Mouse (Mus musculus) heart, adult 2 months (tissue): ENCODE results near the gene Vmn1r36. TPM values are rescaled to one million over a fixed set of nuclear protein-coding genes. Genes with fewer than 3 reads are reported as not detected.
"Not testable (repeated sequence)": the region's sequence is repeated elsewhere in the genome, so short reads cannot be mapped to it uniquely, and the experiment has no call there.

Experiments
- DNase-seq, 2 experiments: peaks; one replicate each; pipeline ENCODE4 v3.0.0; 2021
- H3K27ac ChIP-seq: fragments of 200-600 bp; 2 replicates; pipeline ENCODE4 v1.8.1; 2022
- H3K27me3 ChIP-seq: fragments of 200-500 bp; 2 replicates; pipeline ENCODE4 v1.6.1; 2012; ENCODE audit warnings: mild to moderate bottlenecking, low read length, inconsistent platforms, mixed read lengths; ENCODE audit not compliant: control insufficient read depth, insufficient read depth
- H3K36me3 ChIP-seq: fragments of 200-500 bp; 2 replicates; pipeline ENCODE4 v1.6.1; 2012; ENCODE audit warnings: low read length, inconsistent platforms; ENCODE audit not compliant: control insufficient read depth, insufficient read depth
- H3K4me1 ChIP-seq: fragments of 200-500 bp; 2 replicates; pipeline ENCODE4 v1.6.1; 2011; ENCODE audit warnings: low read length; ENCODE audit not compliant: control insufficient read depth, insufficient read depth
- H3K4me3 ChIP-seq: fragments of 200-600 bp; 2 replicates; pipeline ENCODE4 v1.8.1; 2022
- H3K79me2 ChIP-seq: fragments of 200-500 bp; replicated peaks from 2 replicates; pipeline ENCODE4 v1.6.1; 2012; ENCODE audit warnings: mild to moderate bottlenecking, inconsistent platforms, low read length, moderate library complexity, mixed read lengths; ENCODE audit not compliant: control insufficient read depth, insufficient read depth
- H3K9ac ChIP-seq: fragments of 200-500 bp; 2 replicates; pipeline ENCODE4 v1.6.1; 2012; ENCODE audit warnings: low read depth, mild to moderate bottlenecking, control low read depth, inconsistent platforms, low read length, mixed read lengths
- CTCF ChIP-seq: fragments of 200-600 bp; IDR thresholded peaks from 2 replicates; pipeline ENCODE4 v1.8.1; 2022; ENCODE audit warnings: antibody characterized with exemption, mild to moderate bottlenecking, moderate library complexity
- EP300 ChIP-seq: fragments of 200-500 bp; IDR thresholded peaks from 2 replicates; pipeline ENCODE4 v1.6.1; 2011; ENCODE audit warnings: low read depth, low read length, control low read depth; ENCODE audit not compliant: insufficient read depth
- POLR2A ChIP-seq: fragments of 200-500 bp; IDR thresholded peaks from 2 replicates; pipeline ENCODE4 v1.6.1; 2011; ENCODE audit warnings: mild to moderate bottlenecking, low read depth, low read length, control low read depth; ENCODE audit not compliant: insufficient read depth
- WGBS: fragments of 180-500 bp; shearing (Covaris S2); methylation state at CpG from one replicate; pipeline ENCODE4 v1.1.7; 2018; 5-methylcytosine and 5-hydroxymethylcytosine counted together
- intact Hi-C: fragments of 180-260 bp; cut with DNase I; formaldehyde crosslinking; loops from one replicate; pipeline ENCODE4 v1.15.1; 2025
- long read RNA-seq: library from polyadenylated mRNA; stranded (forward); transcript quantifications from one replicate; pipeline ENCODE4 v2.0.0, GENCODE M21; 2021
- polyA plus RNA-seq: library from polyadenylated mRNA; depleted of rRNA; stranded (reverse); fragments of >200 nt; gene quantifications from 2 replicates; pipeline ENCODE4 v1.2.3, GENCODE M21; 2012; rRNA removed
- total RNA-seq, 2 experiments: library from RNA; stranded (reverse); gene quantifications; 2 replicates each; pipeline ENCODE4 v1.2.3; 2021

The Vmn1r36 gene
- total RNA-seq (not detected), polyA plus RNA-seq (not detected in 2 replicates)
- long read RNA-seq, result 0 reads

- 57% methylated on average over 2 of the region's 2 CpGs for WGBS
- H3K4me1 ChIP-seq, H3K4me3 ChIP-seq, intact Hi-C loops, H3K27me3 ChIP-seq, DNase-seq, H3K27ac ChIP-seq, H3K36me3 ChIP-seq, H3K9ac ChIP-seq, H3K79me2 ChIP-seq: not testable (repeated sequence)
These were observed at the start of gene Vmn1r36 for GRCm38 (mm10) chr6:66719068-66719467. Vmn1r36 (minus strand) TSS chr6:66719168.

GRCm38 (mm10) chr6:66729082-66729481 is 10.1 kb upstream of the Vmn1r36 start, which contains the start of gene Vmn1r37:
Vmn1r37 (plus strand) TSS chr6:66729382.
- H3K9ac ChIP-seq, DNase-seq, H3K4me3 ChIP-seq, H3K27ac ChIP-seq, H3K27me3 ChIP-seq, H3K36me3 ChIP-seq, H3K4me1 ChIP-seq, H3K79me2 ChIP-seq, intact Hi-C loops: not testable (repeated sequence)

- Histone ChIP-seq H3K27me3 (no peaks in the 10 kb centered on the region), H3K79me2 (no peaks in the 10 kb centered on the region), H3K4me1 (no peaks in the 10 kb centered on the region), H3K9ac (no peak overlapping the region), H3K36me3 (no peaks in the 10 kb centered on the region), H3K27ac (no peak overlapping the region), H3K4me3 (no peak overlapping the region)
- intact Hi-C loops, result no loop called here
- WGBS, result 50% methylated on average over 3 of the region's 3 CpGs
- no peak for DNase-seq
- no peak for TF ChIP-seq EP300
- no peak for TF ChIP-seq POLR2A
- no peak for TF ChIP-seq CTCF
These were observed 5.1 kb downstream of the Vmn1r36 start for GRCm38 (mm10) chr6:66713854-66714253.

GRCm38 (mm10) chr6:66708901-66709300 is 10.1 kb downstream of the Vmn1r36 start:
- H3K27me3 ChIP-seq, result no peaks in the 10 kb centered on the region
- H3K36me3 ChIP-seq, result no peaks in the 10 kb centered on the region
- H3K4me1 ChIP-seq, result no peaks in the 10 kb centered on the region
- no peaks in the 10 kb centered on the region for H3K79me2 ChIP-seq
- intact Hi-C loops, result no loop called here
- no peak for TF ChIP-seq POLR2A
- no peak for TF ChIP-seq EP300
- no peak for TF ChIP-seq CTCF
- no peak overlapping the region for H3K9ac ChIP-seq
- H3K27ac ChIP-seq, result no peak overlapping the region
- H3K4me3 ChIP-seq, result no peak overlapping the region
- DNase-seq, result no peak

- 68% methylated on average over 3 of the region's 3 CpGs for WGBS
- no peak for TF ChIP-seq CTCF
- no peak for TF ChIP-seq POLR2A
- TF ChIP-seq EP300, result no peak
- intact Hi-C loops, result no loop called here
These were observed 33.2 kb downstream of the Vmn1r36 start, which contains the start of gene Vmn1r35 for GRCm38 (mm10) chr6:66685806-66686205. Vmn1r35 (minus strand) TSS chr6:66685906.

More at GRCm38 (mm10) chr6:66685806-66686205, 33.2 kb downstream of the Vmn1r36 start, which contains the start of gene Vmn1r35:
- Histone ChIP-seq H3K27ac (no peak within 1 kb of the TSS), H3K4me3 (no peak within 1 kb of the TSS), H3K9ac (no peak within 1 kb of the TSS), H3K27me3 (no peaks in the 10 kb centered on the region), H3K4me1 (no peaks in the 10 kb centered on the region), H3K36me3 (no peaks in the 10 kb centered on the region), H3K79me2 (no peaks in the 10 kb centered on the region)
- DNase-seq, result no peak

Other genes with a start within 250 kb of the Vmn1r36 start
- 1 to 10 TPM; 2.7 to 2.8 TPM for gene Mad2l1, start 183.8 kb downstream of the Vmn1r36 start, total RNA-seq
- 1.7 and 3.2 TPM in 2 replicates for gene Mad2l1, start 183.8 kb downstream of the Vmn1r36 start, polyA plus RNA-seq
- gene Vmn1r32, start 159.1 kb downstream of the Vmn1r36 start, total RNA-seq, result not detected
- not detected in 2 replicates for gene Vmn1r32, start 159.1 kb downstream of the Vmn1r36 start, polyA plus RNA-seq
- not detected for gene Vmn1r33, start 100.9 kb downstream of the Vmn1r36 start, total RNA-seq
- gene Vmn1r33, start 100.9 kb downstream of the Vmn1r36 start, polyA plus RNA-seq, result not detected in 2 replicates
- not detected for gene Vmn1r34, start 75.3 kb downstream of the Vmn1r36 start, total RNA-seq
- gene Vmn1r34, start 75.3 kb downstream of the Vmn1r36 start, polyA plus RNA-seq, result not detected in 2 replicates
- gene Vmn1r35, start 33.3 kb downstream of the Vmn1r36 start, total RNA-seq, result not detected
- gene Vmn1r35, start 33.3 kb downstream of the Vmn1r36 start, polyA plus RNA-seq, result not detected in 2 replicates
- not detected for gene Vmn1r37, start 10.2 kb upstream of the Vmn1r36 start, total RNA-seq
- gene Vmn1r37, start 10.2 kb upstream of the Vmn1r36 start, polyA plus RNA-seq, result not detected in 2 replicates
- not detected for gene Vmn1r38, start 63.5 kb upstream of the Vmn1r36 start, total RNA-seq
- gene Vmn1r38, start 63.5 kb upstream of the Vmn1r36 start, polyA plus RNA-seq, result not detected in 2 replicates
- not detected for gene Vmn1r39, start 91.4 kb upstream of the Vmn1r36 start, total RNA-seq
- not detected in 2 replicates for gene Vmn1r39, start 91.4 kb upstream of the Vmn1r36 start, polyA plus RNA-seq
- 10 to 100 TPM; 34.4 to 35.6 TPM for gene Gng12, start 177.2 kb upstream of the Vmn1r36 start, total RNA-seq
- gene Gng12, start 177.2 kb upstream of the Vmn1r36 start, polyA plus RNA-seq, result 15.5 and 24.6 TPM in 2 replicates